Mouse (Mus musculus): ENCODE measurements around the gene Lamb1. TPM values are rescaled to one million over a fixed set of nuclear protein-coding genes. Genes with fewer than 3 reads are reported as not detected.
A peak's percentile ranks its signal among the peaks of the same experiment; 100 is the strongest.

Gene Lamb1
- total and polyA plus RNA-seq, 3 experiments: under 0.01 TPM; not detected in 2

- H3K4me2 ChIP-seq (ENCODE audit: insufficient read depth, low read depth, poor library complexity, severe bottlenecking): no peak overlapping the region
- no peak for DNase-seq (ENCODE audit: extremely low read depth)
- H3K9me3 ChIP-seq (replicated peaks; ENCODE audit: low read length): no peaks in the 10 kb centered on the region
- no peaks in the 10 kb centered on the region for H3K4me1 ChIP-seq (ENCODE audit: control insufficient read depth in 1 of 2, insufficient read depth in 2 of 2)
- in situ Hi-C loops (cut with MboI; ENCODE audit: low pct_ligation_motif_present, low pct_unique_long_range_greater_than_20kb, low sequenced_read_pairs): no loop called here
- TF ChIP-seq BHLHE40 (IDR thresholded peaks at IDR 0.05; ENCODE audit: low read depth, low read length): no peak
- H3K4me3 ChIP-seq (replicated peaks in 1 of 3; ENCODE audit: low read depth in 2 of 3, low read length in 2 of 3, poor library complexity in 1 of 3): no peak overlapping the region
- no peaks in the 10 kb centered on the region for H3K79me2 ChIP-seq (replicated peaks; ENCODE audit: control insufficient read depth, extremely low read depth, insufficient read depth, poor library complexity, severe bottlenecking)
- no peaks in the 10 kb centered on the region for H3K27me3 ChIP-seq (replicated peaks)
- dilution Hi-C loops (cut with MboI; ENCODE audit: extremely low pct_ligation_motif_present, extremely low pct_unique_long_range_greater_than_20kb, low sequenced_read_pairs): no loop called here
- no peak overlapping the region for H3K9ac ChIP-seq (ENCODE audit: insufficient read depth, low read depth)
- peaks cover 42 to 73% of the 10 kb centered on the region in 2 experiments for H3K36me3 ChIP-seq (replicated peaks in 1 of 2; ENCODE audit: control insufficient read depth in 1 of 2, insufficient read depth in 1 of 2, low read length in 1 of 2)
- no peak overlapping the region for H3K27ac ChIP-seq (ENCODE audit: insufficient read depth, low read depth)
Observed at GRCm38 (mm10) chr12:31333261-31333660, 68.2 kb downstream of the Lamb1 start.

DNA sequence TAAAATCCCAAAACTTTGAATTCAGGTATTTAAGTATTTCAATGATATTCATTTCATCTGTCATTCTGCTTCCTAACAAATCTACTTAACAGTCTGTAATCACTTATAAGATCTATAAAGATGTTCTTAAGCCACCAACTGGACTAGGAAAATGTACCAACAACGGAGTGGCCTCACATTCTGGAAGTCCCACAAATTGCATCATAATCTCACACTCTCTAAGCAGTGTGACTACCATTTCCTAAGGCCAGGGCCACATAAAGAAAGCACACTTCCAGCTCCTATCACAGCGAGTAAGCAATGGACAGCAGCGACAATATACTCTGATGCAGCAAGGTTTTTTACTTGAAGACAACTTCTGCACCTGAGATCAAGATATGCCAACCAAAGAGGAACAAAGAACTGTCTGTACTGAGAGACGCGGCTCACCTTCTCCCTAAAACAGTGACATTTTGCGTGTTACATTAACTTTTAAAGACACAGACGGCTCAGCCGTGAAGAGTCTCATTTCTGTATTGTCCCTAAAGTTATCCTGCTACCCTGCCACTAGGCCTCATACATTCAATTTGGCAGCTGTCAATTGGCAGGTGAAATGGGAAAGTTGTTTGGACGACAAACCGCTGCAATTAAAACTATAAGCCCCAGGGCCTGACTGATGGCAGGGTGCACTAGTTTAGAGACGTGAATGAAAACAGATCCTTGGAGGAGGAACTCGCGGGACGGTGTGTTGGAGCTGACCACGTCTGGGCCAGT is 85.3 kb downstream of the Lamb1 start:
- Histone ChIP-seq H3K4me3 (replicated peaks in 1 of 3; ENCODE audit: low read depth in 2 of 3, low read length in 2 of 3, poor library complexity in 1 of 3) (peak overlapping the region; percentile 75 to 96 (median 91)), H3K27me3 (replicated peaks) (no peaks in the 10 kb centered on the region), H3K4me1 (ENCODE audit: control insufficient read depth in 1 of 2, insufficient read depth in 2 of 2) (peaks cover 0 to 23% of the 10 kb centered on the region in 2 experiments; a peak in 2 of 4 replicates), H3K27ac (ENCODE audit: insufficient read depth, low read depth) (peak overlapping the region; percentile 34; the same call in 1 of the 2 replicates), H3K79me2 (replicated peaks; ENCODE audit: control insufficient read depth, extremely low read depth, insufficient read depth, poor library complexity, severe bottlenecking) (peaks cover 39% of the 10 kb centered on the region), H3K36me3 (replicated peaks in 1 of 2; ENCODE audit: control insufficient read depth in 1 of 2, insufficient read depth in 1 of 2, low read length in 1 of 2) (peaks cover 13 to 30% of the 10 kb centered on the region in 2 experiments), H3K9me3 (replicated peaks; ENCODE audit: low read length) (peaks cover 3% of the 10 kb centered on the region), H3K9ac (ENCODE audit: insufficient read depth, low read depth) (peak overlapping the region; percentile 91), H3K4me2 (ENCODE audit: insufficient read depth, low read depth, poor library complexity, severe bottlenecking) (peak overlapping the region; percentile 71; the same call in 1 of the 2 replicates)
- dilution Hi-C loops (cut with MboI; ENCODE audit: extremely low pct_ligation_motif_present, extremely low pct_unique_long_range_greater_than_20kb, low sequenced_read_pairs): no loop called here
- TF ChIP-seq ZMIZ1 (IDR thresholded peaks at IDR 0.05; ENCODE audit: low read depth, low read length) (0 out of 2 replicates have a peak, but pooled peaks have one; percentile 24), CHD2 (IDR thresholded peaks at IDR 0.05; ENCODE audit: low read length) (no peak), MAFK (IDR thresholded peaks at IDR 0.05; ENCODE audit: insufficient replicate concordance, low read length) (no peak), ZC3H11A (IDR thresholded peaks at IDR 0.05; ENCODE audit: low read depth, low read length) (no peak), TCF12 (IDR thresholded peaks at IDR 0.05; ENCODE audit: low read depth, low read length) (no peak)
- DNase-seq (ENCODE audit: extremely low read depth): peak; percentile 25
- in situ Hi-C loops (cut with MboI; ENCODE audit: low pct_ligation_motif_present, low pct_unique_long_range_greater_than_20kb, low sequenced_read_pairs): no loop called here

DNA sequence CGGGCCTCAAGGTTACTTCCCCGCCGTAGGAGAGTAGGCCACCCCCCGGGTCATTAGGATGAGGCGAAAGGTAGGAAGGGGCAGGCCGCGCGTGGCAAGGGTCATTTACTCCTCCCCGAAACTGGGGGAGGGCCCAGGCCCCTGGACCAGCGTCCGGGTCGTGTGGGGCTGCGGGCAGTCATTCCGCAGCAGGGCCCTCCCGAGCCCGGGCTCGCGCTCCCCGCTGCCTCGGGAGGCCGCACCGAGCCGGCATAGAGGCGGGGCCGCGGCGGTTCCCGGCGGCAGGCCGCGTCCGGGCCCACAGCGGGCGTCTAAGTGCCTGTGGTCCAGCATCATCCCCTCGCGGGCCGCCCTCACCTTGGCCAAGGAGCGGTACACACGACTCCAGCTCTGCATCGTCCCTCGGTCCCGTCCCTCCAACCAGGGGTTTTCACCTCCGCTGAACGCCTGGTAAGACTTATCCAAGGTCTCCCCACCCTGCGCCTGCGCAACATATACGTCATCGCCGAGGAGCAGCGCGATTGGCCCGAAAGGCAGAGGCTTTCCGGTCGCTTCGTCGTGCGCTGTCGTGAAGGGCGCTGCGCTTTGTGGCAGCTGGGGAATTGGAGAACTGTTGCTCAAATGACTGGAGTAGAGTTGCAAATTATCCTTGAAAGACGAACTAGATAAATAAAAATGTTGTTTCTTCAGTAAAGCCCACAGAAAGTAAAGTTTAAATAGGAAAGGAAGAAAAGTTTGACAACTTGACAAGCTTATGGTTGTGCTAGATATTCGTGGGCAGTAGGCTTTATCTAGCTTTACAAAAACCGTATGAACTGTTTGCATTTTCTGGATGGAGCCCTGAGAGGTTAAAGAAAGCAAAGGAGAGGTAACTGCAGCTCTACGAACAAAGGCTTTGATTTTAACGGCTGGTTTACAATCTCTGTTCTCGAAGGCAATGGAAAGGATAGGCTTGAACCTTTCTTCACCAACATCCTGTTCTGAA is 86.2 kb downstream of the Lamb1 start, which contains the start of gene Dld:
Gene Dld (minus strand): TSS at position 510 of the 985 bp plus-strand sequence.
- Histone ChIP-seq H3K79me2 (replicated peaks; ENCODE audit: control insufficient read depth, extremely low read depth, insufficient read depth, poor library complexity, severe bottlenecking) (peaks cover 35% of the 10 kb centered on the region), H3K4me3 (replicated peaks in 1 of 3; ENCODE audit: low read depth in 2 of 3, low read length in 2 of 3, poor library complexity in 1 of 3) (peak within 1 kb of the TSS; percentile 75 to 96 (median 91)), H3K36me3 (replicated peaks in 1 of 2; ENCODE audit: control insufficient read depth in 1 of 2, insufficient read depth in 1 of 2, low read length in 1 of 2) (peaks cover 13 to 25% of the 10 kb centered on the region in 2 experiments), H3K9ac (ENCODE audit: insufficient read depth, low read depth) (peak within 1 kb of the TSS; percentile 91), H3K27ac (ENCODE audit: insufficient read depth, low read depth) (peak within 1 kb of the TSS; percentile 34; the same call in 1 of the 2 replicates), H3K9me3 (replicated peaks; ENCODE audit: low read length) (peaks cover 3% of the 10 kb centered on the region), H3K27me3 (replicated peaks) (no peaks in the 10 kb centered on the region), H3K4me2 (ENCODE audit: insufficient read depth, low read depth, poor library complexity, severe bottlenecking) (peak within 1 kb of the TSS; percentile 83; the same call in 1 of the 2 replicates), H3K4me1 (ENCODE audit: control insufficient read depth in 1 of 2, insufficient read depth in 2 of 2) (peaks cover 0 to 23% of the 10 kb centered on the region in 2 experiments; a peak in 2 of 4 replicates)
- in situ Hi-C loops (cut with MboI; ENCODE audit: low pct_ligation_motif_present, low pct_unique_long_range_greater_than_20kb, low sequenced_read_pairs) (no loop called here), dilution Hi-C loops (cut with MboI; ENCODE audit: extremely low pct_ligation_motif_present, extremely low pct_unique_long_range_greater_than_20kb, low sequenced_read_pairs) (no loop called here)
- peak; percentile 96 for DNase-seq (ENCODE audit: extremely low read depth)
- peak; percentile 50; the same call in 1 of the 2 replicates for TF ChIP-seq SIN3A (IDR thresholded peaks at IDR 0.05; ENCODE audit: low read length)
- TF ChIP-seq ELF1 (IDR thresholded peaks at IDR 0.05; ENCODE audit: low read depth, low read length): peak; percentile 70
- peak; percentile 96 for TF ChIP-seq POLR2A (IDR thresholded peaks at IDR 0.05; ENCODE audit: low read depth, low read length)
- TF ChIP-seq NELFE (IDR thresholded peaks at IDR 0.05; ENCODE audit: low read depth, low read length): peak; percentile 91
- peak; percentile 17; the same call in 1 of the 2 replicates for TF ChIP-seq GABPA (IDR thresholded peaks at IDR 0.05; ENCODE audit: insufficient replicate concordance, low read depth, low read length)
- no peak for TF ChIP-seq USF2 (conservative IDR thresholded peaks at IDR 0.05; ENCODE audit: low read depth, low read length)
- peak; percentile 73; the same call in 1 of the 2 replicates for TF ChIP-seq UBTF (IDR thresholded peaks at IDR 0.05; ENCODE audit: low read depth, low read length)
- no peak for TF ChIP-seq E2F4 (IDR thresholded peaks at IDR 0.05; ENCODE audit: insufficient replicate concordance, low read depth, low read length)
- TF ChIP-seq KAT2A (IDR thresholded peaks at IDR 0.05; ENCODE audit: insufficient replicate concordance, low read length): peak; percentile 89; the same call in 1 of the 2 replicates
- TF ChIP-seq MXI1 (IDR thresholded peaks at IDR 0.05; ENCODE audit: low read depth, low read length): 0 out of 2 replicates have a peak, but pooled peaks have one; percentile 24
- TF ChIP-seq PAX5 (IDR thresholded peaks at IDR 0.05; ENCODE audit: low read length): no peak
- TF ChIP-seq ZMIZ1 (IDR thresholded peaks at IDR 0.05; ENCODE audit: low read depth, low read length): peak; percentile 66; the same call in 1 of the 2 replicates
- TF ChIP-seq CTCF (conservative IDR thresholded peaks at IDR 0.05 in 1 of 2, IDR thresholded peaks at IDR 0.05 in 1 of 2; ENCODE audit: low read depth in 2 of 2, low read length in 2 of 2): no peak
- peak; percentile 97 for TF ChIP-seq NRF1 (IDR thresholded peaks at IDR 0.05; ENCODE audit: low read depth, low read length)
- TF ChIP-seq POLR2AphosphoS2 (IDR thresholded peaks at IDR 0.05; ENCODE audit: low read depth, low read length): peak; percentile 70; the same call in 1 of the 2 replicates
- TF ChIP-seq CHD2 (IDR thresholded peaks at IDR 0.05; ENCODE audit: low read length): no peak
- peak; percentile 78 for TF ChIP-seq TCF12 (IDR thresholded peaks at IDR 0.05; ENCODE audit: low read depth, low read length)
